Mouse (Mus musculus) liver, embryonic 15.5 days (tissue): ENCODE results near the gene Trap1. TPM values are rescaled to one million over a fixed set of nuclear protein-coding genes. Genes with fewer than 3 reads are reported as not detected.
A peak's percentile ranks its signal among the peaks of the same experiment; 100 is the strongest.
"Not testable (repeated sequence)": the region's sequence is repeated elsewhere in the genome, so short reads cannot be mapped to it uniquely, and the experiment has no call there.

Source experiments
- ATAC-seq: fragments of 200-750 bp; cut with Nextera tagmentation; 2 replicates; pipeline ENCODE4 v1.8.0; 2017; ENCODE audit warnings: moderate number of reproducible peaks, mild to moderate bottlenecking, moderate library complexity; ENCODE audit not compliant: insufficient read depth
- H3K27ac ChIP-seq: fragments of 300-500 bp; sonication (generic); replicated peaks from 2 replicates; pipeline ENCODE4 v1.5.1; 2015; ENCODE audit warnings: mild to moderate bottlenecking, inconsistent platforms
- H3K27me3 ChIP-seq: fragments of 300-500 bp; sonication (generic); 2 replicates; pipeline ENCODE4 v1.6.1; 2015; ENCODE audit warnings: mild to moderate bottlenecking, inconsistent platforms
- H3K36me3 ChIP-seq: fragments of 300-500 bp; sonication (generic); replicated peaks from 2 replicates; pipeline ENCODE4 v1.6.1; 2015; ENCODE audit warnings: moderate library complexity, mild to moderate bottlenecking, inconsistent platforms
- H3K4me1 ChIP-seq: fragments of 300-500 bp; sonication (generic); replicated peaks from 2 replicates; pipeline ENCODE4 v1.6.1; 2015; ENCODE audit warnings: inconsistent platforms
- H3K4me2 ChIP-seq: fragments of 300-500 bp; sonication (generic); 2 replicates; pipeline ENCODE4 v1.6.1; 2015; ENCODE audit warnings: moderate library complexity, mild to moderate bottlenecking, inconsistent platforms
- H3K4me3 ChIP-seq: fragments of 300-500 bp; sonication (generic); replicated peaks from 2 replicates; pipeline ENCODE4 v1.5.1; 2015; ENCODE audit warnings: mild to moderate bottlenecking, inconsistent platforms
- H3K9ac ChIP-seq: fragments of 300-500 bp; sonication (generic); 2 replicates; pipeline ENCODE4 v1.6.1; 2015; ENCODE audit warnings: moderate library complexity, mild to moderate bottlenecking, inconsistent platforms
- H3K9me3 ChIP-seq: fragments of 300-500 bp; sonication (generic); replicated peaks from 2 replicates; pipeline ENCODE4 v1.6.1; 2016; ENCODE audit warnings: inconsistent platforms
- WGBS: fragments of 180-500 bp; shearing (Covaris S2); methylation state at CpG from one replicate; pipeline ENCODE4 v1.1.7; 2015; ENCODE audit warnings: mixed read lengths; ENCODE audit not compliant: insufficient replicate concordance; 5-methylcytosine and 5-hydroxymethylcytosine counted together
- polyA plus RNA-seq: library from polyadenylated mRNA; unstranded; fragments of >200 nt; fragmentation: Nextera tagmentation; extraction: Ambion mirVana; gene quantifications from 2 replicates; pipeline ENCODE4 v1.2.1, GENCODE M21; 2015

Gene Trap1
- polyA plus RNA-seq, result 75.6 and 81.1 TPM in 2 replicates

GRCm38 (mm10) chr16:4077384-4078061 is at the start of gene Trap1:
Gene Trap1 (minus strand): TSS chr16:4077827.
- Histone ChIP-seq H3K4me1 (peaks cover 40% of the 10 kb centered on the region), H3K4me3 (peak within 1 kb of the TSS; percentile 92), H3K27me3 (no peaks in the 10 kb centered on the region), H3K36me3 (peaks cover 6% of the 10 kb centered on the region; the same call in 1 of the 2 replicates), H3K9ac (peak within 1 kb of the TSS; percentile 80), H3K4me2 (peak within 1 kb of the TSS; percentile 82), H3K9me3 (no peaks in the 10 kb centered on the region), H3K27ac (peak within 1 kb of the TSS; percentile 86)
- under 1% methylated on average over 58 of the region's 58 CpGs for WGBS
- ATAC-seq, result peak; percentile 95

DNA sequence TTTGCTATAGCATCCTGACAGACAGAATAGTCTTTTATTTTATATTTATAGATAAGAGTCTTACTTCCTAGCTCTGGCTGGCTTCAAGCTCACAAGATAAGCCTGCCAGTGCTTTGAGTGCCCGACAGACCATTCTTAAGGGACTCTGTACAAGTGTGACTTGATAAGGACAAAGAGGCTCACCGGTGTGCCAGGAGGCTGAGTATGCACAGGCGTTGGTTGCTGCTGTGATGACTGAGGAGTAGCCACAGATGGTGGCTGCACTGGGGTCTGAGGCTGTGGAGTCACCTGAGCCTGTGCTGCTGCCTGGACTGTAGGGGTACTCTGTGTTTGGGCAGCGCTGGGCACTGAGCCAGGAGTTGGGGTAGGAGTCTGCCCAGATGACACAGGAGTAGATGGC is 39.4 kb upstream of the Trap1 start:
- peak; percentile 64 for ATAC-seq
- Histone ChIP-seq H3K27me3 (no peaks in the 10 kb centered on the region), H3K4me2 (no peak overlapping the region), H3K9ac (no peak overlapping the region), H3K4me3 (no peak overlapping the region), H3K9me3 (no peaks in the 10 kb centered on the region), H3K27ac (no peak overlapping the region), H3K36me3 (peaks cover 82% of the 10 kb centered on the region), H3K4me1 (peaks cover 5% of the 10 kb centered on the region)
- WGBS, result 39% methylated on average over 4 of the region's 4 CpGs

GRCm38 (mm10) chr16:4100374-4100773 is 22.7 kb upstream of the Trap1 start:
- peak; percentile 61; the same call in 1 of the 2 replicates for ATAC-seq
- Histone ChIP-seq H3K4me3 (no peak overlapping the region), H3K9me3 (no peaks in the 10 kb centered on the region), H3K4me1 (0 out of 2 replicates have a peak, but pooled peaks cover 6% of the 10 kb centered on the region), H3K27ac (peak overlapping the region; percentile 11; the same call in 1 of the 2 replicates), H3K36me3 (peaks cover 39% of the 10 kb centered on the region), H3K9ac (no peak overlapping the region), H3K4me2 (no peak overlapping the region), H3K27me3 (no peaks in the 10 kb centered on the region)
- 63% methylated on average over 2 of the region's 2 CpGs for WGBS

GRCm38 (mm10) chr16:4097521-4097920 is 19.9 kb upstream of the Trap1 start:
- WGBS, result 84% methylated on average over 1 of the region's 1 CpGs
- Histone ChIP-seq H3K9me3 (no peaks in the 10 kb centered on the region), H3K27me3 (no peaks in the 10 kb centered on the region), H3K4me3 (no peak overlapping the region), H3K36me3 (peaks cover 66% of the 10 kb centered on the region), H3K4me1 (0 out of 2 replicates have a peak, but pooled peaks cover 6% of the 10 kb centered on the region), H3K4me2 (no peak overlapping the region), H3K27ac (no peak overlapping the region), H3K9ac (no peak overlapping the region)
- no peak for ATAC-seq

GRCm38 (mm10) chr16:4096898-4097297 is 19.3 kb upstream of the Trap1 start:
- H3K4me1 ChIP-seq, result 0 out of 2 replicates have a peak, but pooled peaks cover 6% of the 10 kb centered on the region
- no peaks in the 10 kb centered on the region for H3K9me3 ChIP-seq
- H3K9ac ChIP-seq, result no peak overlapping the region
- H3K27ac ChIP-seq, result no peak overlapping the region
- peak; percentile 37; the same call in 1 of the 2 replicates for ATAC-seq
- H3K4me3 ChIP-seq, result no peak overlapping the region
- H3K27me3 ChIP-seq, result no peaks in the 10 kb centered on the region
- H3K4me2 ChIP-seq, result no peak overlapping the region
- peaks cover 70% of the 10 kb centered on the region for H3K36me3 ChIP-seq

DNA sequence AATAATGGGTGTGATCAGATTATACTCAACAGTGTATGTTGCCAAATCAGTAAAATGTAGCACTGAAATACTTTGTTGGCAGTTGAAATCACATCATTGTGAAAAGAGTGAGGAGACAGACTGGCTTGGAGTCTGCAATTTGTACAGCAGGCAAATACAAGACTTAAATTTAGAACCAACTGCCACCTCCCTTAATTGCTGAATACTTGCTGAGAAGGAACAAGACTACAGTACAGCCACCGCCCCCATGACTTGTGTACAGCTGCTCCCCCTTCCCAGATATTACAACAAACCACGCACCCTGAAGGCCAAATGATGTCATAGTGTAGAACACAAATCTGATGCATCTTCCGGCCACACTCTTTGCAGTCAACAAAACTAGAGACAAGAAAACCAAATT is 18.5 kb upstream of the Trap1 start:
- Histone ChIP-seq H3K4me1 (0 out of 2 replicates have a peak, but pooled peaks cover 6% of the 10 kb centered on the region), H3K36me3 (peaks cover 77% of the 10 kb centered on the region), H3K9me3 (no peaks in the 10 kb centered on the region), H3K4me3 (no peak overlapping the region), H3K27me3 (no peaks in the 10 kb centered on the region), H3K4me2 (no peak overlapping the region), H3K9ac (no peak overlapping the region), H3K27ac (no peak overlapping the region)
- WGBS, result 87% methylated on average over 3 of the region's 3 CpGs
- ATAC-seq, result no peak

DNA sequence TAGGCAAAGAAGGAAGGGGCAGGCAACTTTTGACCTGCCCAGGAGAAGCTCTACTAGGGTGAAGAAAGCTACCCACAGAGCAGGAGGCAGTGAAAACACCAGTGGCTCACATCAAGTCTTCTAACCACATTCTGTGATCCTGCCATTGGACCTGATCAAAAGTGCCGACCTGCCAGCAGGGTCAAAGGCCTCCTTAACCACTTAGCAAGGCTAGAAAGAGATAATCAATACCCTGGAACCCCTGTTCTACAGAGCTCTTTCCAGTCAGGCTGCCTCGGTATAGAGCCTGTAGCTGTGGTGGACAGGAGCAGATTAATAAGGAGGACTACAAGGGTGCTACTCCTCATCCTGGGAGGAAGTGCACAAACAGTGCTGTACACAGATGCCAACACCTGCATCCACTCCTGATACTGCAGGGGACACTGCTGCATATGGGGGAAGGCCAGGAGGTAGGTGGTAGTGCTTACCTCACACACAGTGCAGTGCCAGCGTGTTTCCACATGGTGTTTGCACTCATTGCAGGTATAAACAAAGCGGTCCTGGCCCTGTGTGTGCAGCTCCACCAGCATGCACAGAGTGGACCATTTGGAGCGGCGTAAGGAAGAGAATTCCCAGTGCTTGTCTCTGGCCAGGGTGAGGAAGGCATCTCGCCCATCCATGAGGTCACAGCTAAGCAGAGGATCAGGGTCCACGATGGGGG is 9.7 kb upstream of the Trap1 start:
- Histone ChIP-seq H3K27ac (no peak overlapping the region), H3K4me1 (no peaks in the 10 kb centered on the region), H3K9me3 (no peaks in the 10 kb centered on the region), H3K36me3 (peaks cover 85% of the 10 kb centered on the region), H3K9ac (no peak overlapping the region), H3K4me2 (no peak overlapping the region), H3K27me3 (no peaks in the 10 kb centered on the region), H3K4me3 (no peak overlapping the region)
- ATAC-seq, result peak; percentile 53; the same call in 1 of the 2 replicates
- WGBS, result 71% methylated on average over 8 of the region's 8 CpGs

GRCm38 (mm10) chr16:4085851-4086387 is 8.3 kb upstream of the Trap1 start:
- Histone ChIP-seq H3K4me2 (no peak overlapping the region), H3K4me3 (no peak overlapping the region), H3K27me3 (no peaks in the 10 kb centered on the region), H3K9me3 (no peaks in the 10 kb centered on the region), H3K36me3 (peaks cover 76% of the 10 kb centered on the region), H3K9ac (no peak overlapping the region), H3K4me1 (no peaks in the 10 kb centered on the region), H3K27ac (no peak overlapping the region)
- WGBS, result 88% methylated on average over 9 of the region's 9 CpGs
- no peak for ATAC-seq

DNA sequence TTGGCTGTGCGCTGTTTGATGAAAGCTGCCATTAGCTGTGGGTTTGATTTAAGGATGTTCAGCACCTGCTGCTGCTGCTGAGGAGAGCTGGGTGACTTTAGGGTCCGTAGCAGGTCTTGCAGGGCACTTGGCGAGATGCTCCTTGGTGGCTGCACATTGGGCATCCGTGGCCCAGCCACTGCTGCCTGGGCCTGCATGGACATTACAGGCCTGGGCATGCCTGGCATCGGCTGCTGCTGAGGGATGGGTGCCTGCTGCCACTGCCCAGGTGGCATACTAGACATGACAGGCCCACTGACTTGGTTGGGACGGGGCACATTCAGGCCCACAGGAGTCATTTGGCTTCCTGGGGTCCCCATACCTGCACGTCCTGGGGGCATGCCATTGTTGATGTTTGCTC is 7.4 kb upstream of the Trap1 start:
- WGBS, result 90% methylated on average over 7 of the region's 7 CpGs
- ATAC-seq, result no peak
- H3K4me2 ChIP-seq, result no peak overlapping the region
- no peaks in the 10 kb centered on the region for H3K27me3 ChIP-seq
- H3K4me1 ChIP-seq, result no peaks in the 10 kb centered on the region
- no peak overlapping the region for H3K27ac ChIP-seq
- no peak overlapping the region for H3K9ac ChIP-seq
- no peak overlapping the region for H3K4me3 ChIP-seq
- peaks cover 67% of the 10 kb centered on the region for H3K36me3 ChIP-seq
- no peaks in the 10 kb centered on the region for H3K9me3 ChIP-seq

DNA sequence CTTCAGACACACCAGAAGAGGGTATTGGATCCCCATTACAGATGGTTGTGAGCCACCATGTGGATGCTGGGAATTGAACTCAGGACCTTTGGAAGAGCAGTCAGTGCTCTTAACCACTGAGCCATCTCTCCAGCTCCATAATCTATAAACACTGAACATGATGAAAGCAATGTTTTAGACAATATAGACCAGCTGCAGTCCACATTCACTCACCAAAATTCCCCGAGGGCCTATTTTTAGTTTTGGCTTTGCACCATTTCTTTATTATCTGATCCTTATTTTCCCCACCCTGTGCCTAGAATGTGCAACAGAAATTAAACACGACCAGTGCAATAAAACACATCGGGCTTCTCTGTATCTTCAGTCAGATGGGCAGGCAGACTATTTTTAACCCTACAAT is 2.8 kb upstream of the Trap1 start:
- not testable (repeated sequence) for H3K9ac ChIP-seq, H3K9me3 ChIP-seq, H3K27me3 ChIP-seq, H3K27ac ChIP-seq, ATAC-seq, H3K4me2 ChIP-seq, H3K4me3 ChIP-seq
- Histone ChIP-seq H3K36me3 (peaks cover 23% of the 10 kb centered on the region), H3K4me1 (peaks cover 23% of the 10 kb centered on the region)
- 52% methylated on average over 3 of the region's 3 CpGs for WGBS

DNA sequence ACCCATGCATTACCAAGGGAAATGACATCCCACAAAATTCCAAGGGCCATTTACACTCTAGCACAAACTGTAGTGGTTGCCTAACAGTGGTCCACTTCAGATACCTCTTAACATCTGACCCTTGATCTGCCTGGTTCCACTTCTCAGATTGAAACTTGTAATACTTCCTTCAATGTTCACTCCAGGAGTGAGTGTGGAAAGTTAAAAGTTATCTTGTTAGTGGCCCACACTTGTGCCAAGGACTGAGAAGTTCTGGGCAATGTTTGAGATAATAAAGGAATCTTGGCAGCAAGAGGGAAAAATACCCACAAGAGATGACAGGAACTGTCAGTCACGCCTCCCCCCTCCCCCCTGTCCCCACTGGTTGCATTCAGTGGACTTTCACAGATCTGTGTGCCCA is 2.0 kb upstream of the Trap1 start:
- H3K36me3 ChIP-seq, result peaks cover 16% of the 10 kb centered on the region
- H3K4me1 ChIP-seq, result peaks cover 31% of the 10 kb centered on the region
- WGBS, result 45% methylated on average over 1 of the region's 1 CpGs
- no peak overlapping the region for H3K4me2 ChIP-seq
- H3K4me3 ChIP-seq, result no peak overlapping the region
- no peak overlapping the region for H3K27ac ChIP-seq
- no peaks in the 10 kb centered on the region for H3K9me3 ChIP-seq
- no peak overlapping the region for H3K9ac ChIP-seq
- H3K27me3 ChIP-seq, result no peaks in the 10 kb centered on the region
- no peak for ATAC-seq
